Mouse (Mus musculus) liver (tissue): ENCODE measurements around the gene Ttbk1.

ENCODE experiments used
- DNase-seq: peaks from one replicate; pipeline ENCODE4 v3.0.0-alpha.2; 2020; ENCODE audit warnings: mixed read lengths

Gene Ttbk1

GRCm38 (mm10) chr17:46476601-46477000 is 10.9 kb downstream of the Ttbk1 start:
- no peak for DNase-seq

- no peak for DNase-seq
Measured at GRCm38 (mm10) chr17:46467830-46468229, 19.6 kb downstream of the Ttbk1 start.

- no peak for DNase-seq
Measured at GRCm38 (mm10) chr17:46462226-46462625, 25.2 kb downstream of the Ttbk1 start.

GRCm38 (mm10) chr17:46461347-46461746 is 26.1 kb downstream of the Ttbk1 start:
- no peak for DNase-seq

- DNase-seq, result no peak
Measured at GRCm38 (mm10) chr17:46460673-46461072, 26.8 kb downstream of the Ttbk1 start.

- DNase-seq, result no peak
Measured at GRCm38 (mm10) chr17:46458439-46458838, 29.0 kb downstream of the Ttbk1 start.

- DNase-seq, result peak; percentile 61
Measured at GRCm38 (mm10) chr17:46457791-46458190, 29.7 kb downstream of the Ttbk1 start.

GRCm38 (mm10) chr17:46455110-46455691 is 32.3 kb downstream of the Ttbk1 start:
- peak; percentile 44 for DNase-seq

- DNase-seq, result no peak
Measured at GRCm38 (mm10) chr17:46454539-46454938, 32.9 kb downstream of the Ttbk1 start.

GRCm38 (mm10) chr17:46453970-46454411 is 33.5 kb downstream of the Ttbk1 start:
- no peak for DNase-seq

- no peak for DNase-seq
Measured at GRCm38 (mm10) chr17:46453302-46453948, 34.0 kb downstream of the Ttbk1 start.

- no peak for DNase-seq
Measured at GRCm38 (mm10) chr17:46452683-46453082, 34.8 kb downstream of the Ttbk1 start.

GRCm38 (mm10) chr17:46446264-46446663 is 41.2 kb downstream of the Ttbk1 start:
- DNase-seq, result no peak

- no peak for DNase-seq
Measured at GRCm38 (mm10) chr17:46444839-46445579, 42.5 kb downstream of the Ttbk1 start.

- DNase-seq, result no peak
Measured at GRCm38 (mm10) chr17:46439176-46439575, 48.3 kb downstream of the Ttbk1 start.

- no peak for DNase-seq
Measured at GRCm38 (mm10) chr17:46438298-46438873, 49.1 kb downstream of the Ttbk1 start, which contains the start of gene Slc22a7. Gene Slc22a7, minus strand, starts transcription at chr17:46438457.

- DNase-seq, result no peak
Measured at GRCm38 (mm10) chr17:46436672-46437366, 50.7 kb downstream of the Ttbk1 start.

- peak; percentile 37 for DNase-seq
Measured at GRCm38 (mm10) chr17:46433627-46434026, 53.8 kb downstream of the Ttbk1 start.

- DNase-seq, result peak; percentile 32
Measured at GRCm38 (mm10) chr17:46428761-46429414, 58.6 kb downstream of the Ttbk1 start, which contains the start of gene Crip3. Gene Crip3, plus strand, starts transcription at chr17:46428926.

- DNase-seq, result no peak
Measured at GRCm38 (mm10) chr17:46426496-46426895, 61.0 kb downstream of the Ttbk1 start.

GRCm38 (mm10) chr17:46419717-46420116 is 67.8 kb downstream of the Ttbk1 start:
- no peak for DNase-seq

- no peak for DNase-seq
Measured at GRCm38 (mm10) chr17:46418628-46419027, 68.8 kb downstream of the Ttbk1 start.
